Mouse (Mus musculus): Measurements from ENCODE around the gene 1700003E16Rik. TPM values are rescaled to one million over a fixed set of nuclear protein-coding genes. Genes with fewer than 3 reads are reported as not detected.

The 1700003E16Rik gene
- total RNA-seq, 2 experiments from 2014 or later: 0.13 TPM; not detected in 1

DNA sequence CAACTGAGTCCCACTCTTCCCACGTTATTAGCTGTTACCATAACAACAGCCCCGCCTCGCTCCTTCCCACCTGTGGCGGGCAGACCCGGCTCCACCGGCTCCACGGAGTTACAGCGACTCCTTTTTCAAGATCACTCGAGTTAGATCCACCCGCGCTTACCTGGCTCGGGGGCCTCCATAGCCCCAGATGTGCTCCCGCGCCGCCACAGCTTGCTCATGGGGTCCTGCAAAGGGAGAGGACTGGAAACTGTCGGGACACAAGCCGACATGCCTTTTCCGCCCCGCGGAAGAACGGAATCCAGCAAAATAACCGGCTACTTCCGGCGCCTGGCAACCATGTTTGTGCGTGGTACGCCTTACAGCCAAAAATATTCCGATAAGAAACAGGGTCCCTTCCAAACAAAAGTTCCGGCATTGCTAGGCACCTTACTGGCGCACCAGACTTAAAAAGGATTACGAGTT lies 31.3 kb upstream of the 1700003E16Rik start:
- intact Hi-C loops (cut with DNase I): no loop called here

GRCm38 (mm10) chr6:83125331-83125730 lies 30.9 kb upstream of the 1700003E16Rik start, which contains the start of gene Ino80b:
TSS of gene Ino80b (minus strand) at chr6:83125431.
- intact Hi-C loops (cut with DNase I): no loop called here
- no peak for DNase-seq

More for the DNA sequence above, 31.3 kb upstream of the 1700003E16Rik start:
- DNase-seq: peak; percentile 88

GRCm38 (mm10) chr6:83127419-83127818 lies 28.8 kb upstream of the 1700003E16Rik start:
- intact Hi-C loops (cut with DNase I): no loop called here
- DNase-seq: no peak

- intact Hi-C loops (cut with DNase I): no loop called here
- no peak for DNase-seq
These were observed 24.7 kb upstream of the 1700003E16Rik start for GRCm38 (mm10) chr6:83131469-83132034.

DNA sequence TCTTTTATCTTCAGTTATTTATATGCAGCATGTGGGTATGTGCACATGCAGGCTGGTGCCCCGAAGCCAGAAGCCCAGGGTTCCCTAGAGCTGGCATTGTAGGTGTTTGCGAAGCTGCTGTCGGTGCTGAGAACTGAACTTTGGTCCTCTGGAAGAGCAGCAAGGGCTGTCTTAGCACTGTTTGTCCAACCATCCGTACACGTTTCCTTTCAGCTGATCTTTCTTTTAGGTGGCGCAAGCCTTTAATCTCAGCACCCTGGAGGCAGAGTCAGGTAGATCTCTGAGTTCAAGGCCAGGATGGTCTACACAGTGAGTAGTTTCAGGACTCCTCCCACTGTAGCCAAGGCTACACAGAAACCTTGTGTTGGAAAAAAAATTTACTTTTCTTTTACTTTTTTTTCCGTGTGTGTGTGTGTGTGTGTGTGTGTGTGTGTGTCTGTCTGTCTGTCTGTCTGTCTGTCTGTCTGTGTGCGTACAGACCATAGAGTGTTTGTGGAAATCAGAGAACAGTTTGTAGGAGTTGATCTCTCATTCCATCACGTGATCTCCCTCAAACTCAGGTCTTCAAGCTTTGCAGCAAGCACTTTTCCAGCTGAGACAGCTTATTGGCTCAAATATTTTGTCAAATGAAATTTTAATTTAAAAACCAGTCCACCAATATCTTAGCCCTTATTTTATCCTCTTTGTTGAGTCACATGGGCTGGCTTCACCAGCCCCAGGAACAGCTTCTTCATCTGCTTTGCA lies 23.9 kb upstream of the 1700003E16Rik start:
- intact Hi-C loops (cut with DNase I): no loop called here
- DNase-seq: no peak

DNA sequence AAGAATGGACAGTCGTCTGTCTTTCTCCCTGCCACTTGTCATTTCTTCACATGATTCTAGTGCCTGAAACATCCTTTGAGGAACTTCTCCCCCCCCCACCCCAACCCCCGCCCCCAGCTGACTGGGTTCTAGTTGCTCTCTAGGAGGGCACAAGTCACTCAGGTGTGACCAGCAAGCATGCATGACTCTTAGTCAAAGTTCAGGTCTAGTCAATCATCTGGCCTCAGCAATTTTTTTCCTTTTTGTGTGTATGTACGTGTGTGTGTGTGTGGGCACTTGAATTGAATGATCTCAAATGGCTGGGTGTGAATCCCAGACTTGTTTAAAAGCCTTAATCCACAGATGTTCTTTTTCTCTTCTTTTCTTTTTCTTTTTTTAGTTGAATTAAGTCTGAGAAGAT lies 22.0 kb upstream of the 1700003E16Rik start:
- DNase-seq: no peak
- intact Hi-C loops (cut with DNase I): no loop called here

DNA sequence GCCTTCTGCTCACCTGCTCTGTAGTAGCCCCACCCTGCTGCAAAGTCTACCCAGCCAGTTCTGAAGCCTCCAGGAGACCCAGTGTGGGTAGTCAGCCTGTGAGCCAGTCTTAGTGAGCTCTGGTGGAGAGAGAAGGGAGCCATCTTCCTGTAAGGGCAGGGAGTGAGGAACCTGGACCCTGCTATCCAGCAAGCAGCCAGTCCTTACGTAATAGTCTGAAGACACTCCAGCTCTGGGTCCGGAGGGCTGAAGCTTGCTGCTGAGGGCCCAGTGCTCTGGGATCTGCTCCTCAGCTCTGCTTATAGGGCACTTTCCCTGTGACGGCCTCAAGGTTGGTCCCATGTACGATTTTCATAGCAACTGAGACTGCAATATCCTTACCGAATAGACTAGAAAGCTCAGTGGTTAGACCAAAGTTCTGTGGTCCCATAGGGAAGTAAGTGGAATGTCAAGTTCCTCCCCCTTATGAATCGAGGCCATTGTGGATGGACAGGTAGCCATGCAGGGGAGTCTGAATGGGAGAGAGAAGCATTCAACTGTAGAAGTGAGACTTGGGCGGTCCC lies 21.2 kb upstream of the 1700003E16Rik start, which contains the start of gene Rtkn:
Rtkn (plus strand) TSS at position 513 of the 563 bp plus-strand sequence.
- intact Hi-C loops (cut with DNase I): no loop called here
- no peak for DNase-seq

DNA sequence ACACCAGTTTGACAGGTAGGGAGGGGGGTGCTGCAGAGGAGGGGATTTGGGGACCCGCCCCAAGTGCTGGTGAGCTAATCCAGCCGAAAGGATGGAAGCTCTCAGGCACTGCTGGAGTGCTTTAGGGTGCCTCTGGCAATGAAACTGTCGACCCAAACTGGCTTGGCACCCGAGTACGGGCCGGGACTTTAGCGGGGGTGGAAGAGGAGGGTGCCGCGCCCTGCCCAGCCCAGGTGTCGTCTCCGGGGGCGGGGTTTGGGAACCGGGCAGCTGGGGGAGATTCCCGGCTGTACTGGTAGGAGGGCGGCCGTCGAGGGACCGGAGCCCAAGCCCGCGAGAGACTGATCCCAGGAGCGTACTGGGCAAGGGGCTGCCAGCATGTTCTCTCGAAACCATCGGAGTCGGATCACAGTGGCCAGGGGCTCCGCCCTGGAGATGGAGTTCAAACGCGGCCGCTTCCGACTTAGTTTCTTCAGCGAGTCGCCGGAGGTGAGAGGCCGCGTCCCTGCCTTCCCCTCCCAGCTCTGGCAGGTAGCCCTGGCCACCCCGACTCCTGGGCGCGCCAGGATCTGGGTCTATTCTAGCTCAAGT lies 20.5 kb upstream of the 1700003E16Rik start:
- peak; percentile 42 to 56 for DNase-seq
- intact Hi-C loops (cut with DNase I): no loop called here

DNA sequence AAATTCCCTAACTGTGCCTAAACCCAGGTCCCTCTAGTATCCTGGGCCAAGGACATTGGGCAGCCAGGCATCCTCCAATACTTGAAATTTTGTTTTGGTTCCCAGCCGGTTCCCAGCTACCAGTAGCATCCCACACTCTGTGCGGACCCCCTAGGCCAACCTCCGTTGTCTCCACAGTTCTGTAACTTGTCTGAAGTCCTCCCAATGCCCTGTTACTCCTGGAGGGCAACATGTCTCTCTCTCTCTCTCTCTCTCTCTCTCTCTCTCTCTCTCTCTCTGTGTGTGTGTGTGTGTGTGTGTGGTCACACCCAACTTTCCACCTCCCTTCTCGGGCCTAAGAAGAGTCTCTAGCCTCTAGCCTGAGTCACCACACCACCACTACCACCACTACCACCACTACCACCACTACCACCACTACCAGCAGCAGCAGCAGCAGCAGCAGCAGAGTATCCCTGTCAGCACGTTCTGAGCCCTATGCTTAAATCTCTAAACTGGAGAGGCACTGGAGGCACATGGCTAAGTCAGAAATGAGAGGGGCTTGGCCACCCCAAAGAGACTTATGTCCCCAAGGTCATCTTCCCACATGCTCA lies 19.8 kb upstream of the 1700003E16Rik start:
- intact Hi-C loops (cut with DNase I): no loop called here
- DNase-seq: no peak

- intact Hi-C loops (cut with DNase I): no loop called here
- peak; percentile 76 for DNase-seq
These were observed 19.2 kb upstream of the 1700003E16Rik start for GRCm38 (mm10) chr6:83136881-83137575.

DNA sequence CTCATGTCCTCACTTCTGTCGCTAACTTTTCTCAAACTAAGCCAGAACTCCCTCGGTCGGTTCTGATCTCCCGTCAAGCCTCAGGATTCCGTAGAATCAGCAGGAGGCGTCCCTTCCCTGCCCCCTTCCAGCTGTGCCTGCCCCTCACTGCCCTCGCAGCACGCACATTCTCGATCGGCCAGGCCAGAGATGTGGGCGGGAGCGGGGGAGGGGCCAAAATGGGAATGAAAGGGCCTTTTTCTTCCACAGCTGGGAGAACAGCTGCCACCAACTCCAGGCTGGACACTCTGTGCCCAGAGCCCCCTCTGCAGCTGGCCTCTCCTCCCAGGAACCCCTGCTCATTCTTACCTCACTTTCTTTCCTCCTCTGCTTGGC lies 18.6 kb upstream of the 1700003E16Rik start:
- intact Hi-C loops (cut with DNase I): no loop called here
- peak; percentile 86 to 91 for DNase-seq

DNA sequence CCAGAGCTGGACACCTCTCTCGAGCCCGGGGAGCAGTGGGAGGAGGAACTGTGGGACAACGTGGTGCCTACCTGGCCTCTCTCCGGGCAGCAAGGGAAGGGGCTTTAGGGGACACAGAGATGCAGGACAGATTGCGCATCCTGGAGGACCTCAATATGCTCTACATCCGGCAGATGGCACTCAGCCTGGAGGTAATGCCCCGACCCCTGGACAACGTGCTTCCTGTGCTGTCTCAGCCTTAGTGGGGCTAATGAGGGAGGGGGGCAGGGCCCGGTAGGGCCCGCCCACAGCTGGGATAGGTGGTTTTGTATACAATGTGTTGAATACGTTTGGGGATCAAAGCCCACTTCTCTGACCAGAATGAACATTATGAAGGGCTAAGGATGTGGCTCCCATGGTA lies 18.1 kb upstream of the 1700003E16Rik start:
- intact Hi-C loops (cut with DNase I): no loop called here
- DNase-seq: no peak

- DNase-seq: no peak
- intact Hi-C loops (cut with DNase I): no loop called here
These were observed 16.2 kb upstream of the 1700003E16Rik start for GRCm38 (mm10) chr6:83140044-83140443.

- DNase-seq: no peak
- intact Hi-C loops (cut with DNase I): no loop called here
These were observed 14.6 kb upstream of the 1700003E16Rik start for GRCm38 (mm10) chr6:83141636-83142035.

DNA sequence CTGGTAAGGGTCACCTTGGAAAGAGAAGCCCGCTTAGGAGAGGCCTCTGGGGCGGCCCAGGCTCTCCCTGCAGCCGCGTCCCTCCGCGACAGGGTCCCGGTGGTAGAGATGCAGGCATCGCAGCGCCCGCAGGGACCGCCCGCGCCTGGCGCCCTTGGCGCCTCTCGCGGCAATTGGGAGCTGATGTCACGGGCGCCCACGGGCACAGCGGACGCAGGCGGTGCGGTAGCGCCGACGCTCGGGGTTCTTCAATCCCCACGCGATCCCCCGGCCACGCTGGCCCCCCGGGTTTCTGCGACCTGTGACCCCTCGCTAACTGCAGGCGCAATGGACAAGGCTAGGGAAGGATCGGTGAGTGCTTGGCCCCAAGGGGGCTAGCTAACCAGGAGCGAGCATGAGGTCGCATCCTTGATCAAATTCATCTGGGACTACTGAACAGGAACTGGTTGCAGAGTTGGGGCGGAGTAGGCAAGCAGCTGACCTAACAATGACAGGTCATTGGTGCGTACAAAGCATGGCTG lies 13.9 kb upstream of the 1700003E16Rik start:
- intact Hi-C loops (cut with DNase I): no loop called here
- DNase-seq: no peak

GRCm38 (mm10) chr6:83142886-83143285 lies 13.3 kb upstream of the 1700003E16Rik start:
- no peak for DNase-seq
- intact Hi-C loops (cut with DNase I): no loop called here

- intact Hi-C loops (cut with DNase I): no loop called here
- no peak for DNase-seq
These were observed 11.0 kb upstream of the 1700003E16Rik start for GRCm38 (mm10) chr6:83145209-83145608.

- DNase-seq: no peak
- intact Hi-C loops (cut with DNase I): no loop called here
These were observed 10.4 kb upstream of the 1700003E16Rik start for GRCm38 (mm10) chr6:83145805-83146204.

DNA sequence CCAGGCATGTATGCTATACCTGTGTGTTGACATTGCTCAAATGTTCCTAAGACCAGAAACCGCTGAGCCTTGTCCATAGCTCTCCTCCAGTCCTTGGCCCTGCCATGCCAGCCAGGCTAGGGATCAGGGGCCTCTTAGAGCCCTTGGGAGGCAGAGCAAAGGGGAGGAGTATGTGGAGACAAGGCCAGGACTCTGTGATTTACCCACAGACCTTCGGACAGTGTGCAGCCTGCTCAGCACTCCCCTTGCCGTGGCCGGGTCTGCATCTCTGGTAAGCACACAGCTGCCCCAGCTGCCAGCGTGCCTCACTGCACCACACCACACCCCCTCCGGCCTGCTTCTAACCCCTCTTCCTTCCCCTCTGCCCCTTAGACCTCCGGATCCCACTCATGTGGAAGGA lies 8.9 kb upstream of the 1700003E16Rik start:
- no peak for DNase-seq
- intact Hi-C loops (cut with DNase I): no loop called here

DNA sequence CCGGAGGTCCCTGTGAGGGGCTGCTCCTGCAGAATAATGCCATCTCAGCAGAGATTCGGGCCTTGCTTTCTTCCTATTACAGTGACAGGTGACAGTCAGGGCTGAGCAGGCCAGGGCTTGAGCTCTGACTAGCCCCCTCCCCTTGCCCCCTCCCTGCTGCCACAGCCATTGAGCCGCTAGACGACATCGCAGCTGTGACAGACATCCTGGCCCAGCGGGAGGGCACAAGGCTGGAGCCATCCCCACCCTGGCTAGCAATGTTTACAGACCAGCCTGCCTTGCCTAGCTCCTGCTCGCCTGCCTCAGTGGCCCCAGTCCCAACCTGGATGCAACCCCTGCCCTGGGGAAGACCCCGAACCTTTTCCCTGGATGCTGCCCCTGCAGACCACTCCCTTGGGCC lies 4.5 kb upstream of the 1700003E16Rik start:
- no peak for DNase-seq
- intact Hi-C loops (cut with DNase I): no loop called here
